Mouse (Mus musculus): ENCODE results near the gene Tmem176b. TPM values are rescaled to one million over a fixed set of nuclear protein-coding genes. Genes with fewer than 3 reads are reported as not detected.
"Not testable (repeated sequence)": the region's sequence is repeated elsewhere in the genome, so short reads cannot be mapped to it uniquely, and the experiment has no call there.

Gene Tmem176b
- polyA plus RNA-seq, 1 experiment from 2014 or later: 320 TPM

- Histone ChIP-seq H3K4me1 (replicated peaks; ENCODE audit: control insufficient read depth, insufficient read depth, low read length) (0 out of 2 replicates have a peak, but pooled peaks cover 3% of the 10 kb centered on the region), H3K9ac (ENCODE audit: low read depth, low read length) (no peak overlapping the region), H3K9me3 (ENCODE audit: control insufficient read depth) (no peaks in the 10 kb centered on the region), H3K27ac (ENCODE audit: low read depth, low read length) (no peak overlapping the region), H3K27me3 (replicated peaks; ENCODE audit: control insufficient read depth, insufficient read depth, low read length) (no peaks in the 10 kb centered on the region), H3K36me3 (ENCODE audit: control insufficient read depth, insufficient read depth) (no peaks in the 10 kb centered on the region), H3K4me2 (replicated peaks; ENCODE audit: low read depth) (no peak overlapping the region), H3K4me3 (ENCODE audit: low read depth, low read length) (no peak overlapping the region)
- no peak for TF ChIP-seq CTCF (IDR thresholded peaks at IDR 0.05; ENCODE audit: low read depth)
- WGBS: 72% methylated on average over 4 of the region's 4 CpGs
- no peak for ATAC-seq
Measured at GRCm38 (mm10) chr6:48867158-48867557, 25.9 kb upstream of the Tmem176b start.

GRCm38 (mm10) chr6:48866355-48866950, 25.2 kb upstream of the Tmem176b start:
- not testable (repeated sequence) for H3K27ac ChIP-seq (ENCODE audit: low read depth, low read length); H3K4me2 ChIP-seq (replicated peaks; ENCODE audit: low read depth); H3K9ac ChIP-seq (ENCODE audit: low read depth, low read length); H3K4me3 ChIP-seq (ENCODE audit: low read depth, low read length); ATAC-seq; H3K4me1 ChIP-seq (replicated peaks; ENCODE audit: control insufficient read depth, insufficient read depth, low read length); H3K9me3 ChIP-seq (ENCODE audit: control insufficient read depth); H3K27me3 ChIP-seq (replicated peaks; ENCODE audit: control insufficient read depth, insufficient read depth, low read length); H3K36me3 ChIP-seq (ENCODE audit: control insufficient read depth, insufficient read depth)
- 12% methylated on average over 1 of the region's 1 CpGs for WGBS

- Histone ChIP-seq H3K4me1 (replicated peaks; ENCODE audit: control insufficient read depth, insufficient read depth, low read length) (0 out of 2 replicates have a peak, but pooled peaks cover 3% of the 10 kb centered on the region), H3K36me3 (ENCODE audit: control insufficient read depth, insufficient read depth) (no peaks in the 10 kb centered on the region), H3K9me3 (ENCODE audit: control insufficient read depth) (no peaks in the 10 kb centered on the region), H3K27ac (ENCODE audit: low read depth, low read length) (peak overlapping the region; percentile 77), H3K4me3 (ENCODE audit: low read depth, low read length) (no peak overlapping the region), H3K9ac (ENCODE audit: low read depth, low read length) (no peak overlapping the region), H3K4me2 (replicated peaks; ENCODE audit: low read depth) (no peak overlapping the region), H3K27me3 (replicated peaks; ENCODE audit: control insufficient read depth, insufficient read depth, low read length) (no peaks in the 10 kb centered on the region)
- ATAC-seq: peak; percentile 66
- TF ChIP-seq CTCF (IDR thresholded peaks at IDR 0.05; ENCODE audit: low read depth): no peak
- WGBS: 25% methylated on average over 1 of the region's 1 CpGs
Measured at GRCm38 (mm10) chr6:48865152-48865745, 24.0 kb upstream of the Tmem176b start.

GRCm38 (mm10) chr6:48864723-48865122, 23.4 kb upstream of the Tmem176b start:
- no peak; the same call in 1 of the 2 replicates for TF ChIP-seq CTCF (IDR thresholded peaks at IDR 0.05; ENCODE audit: low read depth)
- ATAC-seq: peak; percentile 89
- H3K4me2 ChIP-seq (replicated peaks; ENCODE audit: low read depth): no peak overlapping the region
- H3K4me1 ChIP-seq (replicated peaks; ENCODE audit: control insufficient read depth, insufficient read depth, low read length): 0 out of 2 replicates have a peak, but pooled peaks cover 3% of the 10 kb centered on the region
- peak overlapping the region; percentile 77 for H3K27ac ChIP-seq (ENCODE audit: low read depth, low read length)
- WGBS: 20% methylated on average over 3 of the region's 3 CpGs
- H3K9ac ChIP-seq (ENCODE audit: low read depth, low read length): no peak overlapping the region
- no peaks in the 10 kb centered on the region for H3K9me3 ChIP-seq (ENCODE audit: control insufficient read depth)
- no peak overlapping the region for H3K4me3 ChIP-seq (ENCODE audit: low read depth, low read length)
- H3K36me3 ChIP-seq (ENCODE audit: control insufficient read depth, insufficient read depth): no peaks in the 10 kb centered on the region
- H3K27me3 ChIP-seq (replicated peaks; ENCODE audit: control insufficient read depth, insufficient read depth, low read length): no peaks in the 10 kb centered on the region

GRCm38 (mm10) chr6:48864181-48864580, 22.9 kb upstream of the Tmem176b start:
- no peak for TF ChIP-seq CTCF (IDR thresholded peaks at IDR 0.05; ENCODE audit: low read depth)
- Histone ChIP-seq H3K9me3 (ENCODE audit: control insufficient read depth) (no peaks in the 10 kb centered on the region), H3K4me2 (replicated peaks; ENCODE audit: low read depth) (no peak overlapping the region), H3K9ac (ENCODE audit: low read depth, low read length) (no peak overlapping the region), H3K4me3 (ENCODE audit: low read depth, low read length) (no peak overlapping the region), H3K4me1 (replicated peaks; ENCODE audit: control insufficient read depth, insufficient read depth, low read length) (0 out of 2 replicates have a peak, but pooled peaks cover 2% of the 10 kb centered on the region), H3K27me3 (replicated peaks; ENCODE audit: control insufficient read depth, insufficient read depth, low read length) (no peaks in the 10 kb centered on the region), H3K36me3 (ENCODE audit: control insufficient read depth, insufficient read depth) (no peaks in the 10 kb centered on the region), H3K27ac (ENCODE audit: low read depth, low read length) (peak overlapping the region; percentile 77)
- WGBS: 43% methylated on average over 3 of the region's 3 CpGs
- ATAC-seq: no peak

GRCm38 (mm10) chr6:48863488-48863887, 22.2 kb upstream of the Tmem176b start:
- Histone ChIP-seq H3K9me3 (ENCODE audit: control insufficient read depth) (no peaks in the 10 kb centered on the region), H3K4me2 (replicated peaks; ENCODE audit: low read depth) (no peak overlapping the region), H3K27ac (ENCODE audit: low read depth, low read length) (no peak overlapping the region), H3K36me3 (ENCODE audit: control insufficient read depth, insufficient read depth) (no peaks in the 10 kb centered on the region), H3K9ac (ENCODE audit: low read depth, low read length) (no peak overlapping the region), H3K4me1 (replicated peaks; ENCODE audit: control insufficient read depth, insufficient read depth, low read length) (no peaks in the 10 kb centered on the region), H3K4me3 (ENCODE audit: low read depth, low read length) (no peak overlapping the region), H3K27me3 (replicated peaks; ENCODE audit: control insufficient read depth, insufficient read depth, low read length) (no peaks in the 10 kb centered on the region)
- 77% methylated on average over 7 of the region's 7 CpGs for WGBS
- no peak for ATAC-seq
- no peak for TF ChIP-seq CTCF (IDR thresholded peaks at IDR 0.05; ENCODE audit: low read depth)

Data from intestine, postnatal 0 days (tissue).